Mouse (Mus musculus) c-Kit-negative CD71-positive TER-119-positive erythroid progenitor cells, embryonic 14.5 days (primary cell): ENCODE measurements around the gene Cfd.

Experiments used
- DNase-seq: peaks from one replicate; pipeline ENCODE4 v3.0.0-alpha.2; 2013; ENCODE audit warnings: low read depth, low spot score

Cfd gene

DNA sequence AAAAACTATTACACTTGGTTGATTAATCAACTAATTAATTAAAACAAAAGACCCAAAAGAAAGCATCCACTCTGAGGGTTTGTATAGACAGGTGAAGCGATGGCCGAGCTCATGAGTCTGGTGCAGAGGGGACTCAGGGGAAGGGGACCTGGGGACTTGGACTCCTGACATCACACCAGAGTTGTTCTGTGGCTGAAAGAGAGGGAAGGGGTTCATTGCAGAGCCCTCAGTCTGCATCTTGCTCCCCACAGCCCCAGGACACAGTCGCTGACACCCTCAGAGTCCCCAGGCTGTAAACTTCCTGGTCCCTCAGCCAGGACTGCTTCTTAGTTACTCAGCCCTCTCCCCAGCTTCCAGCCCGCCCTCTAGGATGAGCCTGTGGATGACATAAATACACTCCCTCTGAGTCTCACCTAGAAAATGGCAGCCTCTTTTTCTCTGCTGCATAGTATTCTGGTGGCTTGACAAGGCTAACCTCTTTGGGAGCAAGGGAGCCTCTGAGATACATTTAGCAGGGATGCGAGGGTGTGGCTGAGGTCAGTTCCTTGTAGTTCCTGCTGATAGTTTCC is 27.0 kb downstream of the Cfd start:
- DNase-seq, result no peak

DNA sequence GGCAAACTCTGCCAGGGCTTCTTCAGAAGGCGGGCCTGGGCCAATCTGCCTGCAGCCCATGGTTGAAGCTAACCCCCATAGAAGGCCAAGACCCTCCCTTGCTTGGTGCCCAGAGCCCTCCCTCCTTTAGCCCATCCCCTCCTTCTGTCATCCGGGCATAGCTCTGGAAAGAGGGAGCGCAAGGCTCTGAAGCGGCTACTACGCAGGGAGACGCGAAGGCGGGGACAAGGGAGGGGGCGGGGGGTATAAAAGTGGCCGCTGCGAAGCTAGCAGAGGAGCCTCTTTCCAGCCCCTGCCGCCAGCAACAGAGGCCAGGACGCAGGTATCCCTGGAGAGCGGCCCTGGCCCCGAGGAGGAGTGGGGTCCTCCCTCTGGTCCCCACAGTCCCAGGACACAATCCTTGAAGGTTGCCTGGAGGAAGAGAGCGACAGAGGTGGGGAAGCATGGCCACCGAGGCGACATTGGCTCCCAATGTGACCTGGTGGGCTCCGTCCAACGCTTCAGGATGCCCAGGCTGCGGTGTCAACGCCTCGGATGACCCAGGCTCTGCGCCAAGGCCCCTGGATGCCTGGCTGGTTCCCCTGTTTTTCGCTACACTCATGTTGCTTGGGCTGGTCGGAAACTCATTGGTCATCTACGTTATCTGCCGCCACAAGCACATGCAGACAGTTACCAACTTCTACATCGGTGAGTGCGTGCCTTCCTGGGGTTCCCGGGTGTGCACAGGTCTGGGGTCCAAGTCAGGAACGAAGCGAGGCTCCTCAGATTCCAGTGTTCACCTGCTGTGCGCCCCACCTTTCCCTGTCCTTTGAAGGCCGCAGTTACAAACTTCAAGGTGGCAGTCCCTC is 27.8 kb downstream of the Cfd start:
- DNase-seq, result no peak

DNA sequence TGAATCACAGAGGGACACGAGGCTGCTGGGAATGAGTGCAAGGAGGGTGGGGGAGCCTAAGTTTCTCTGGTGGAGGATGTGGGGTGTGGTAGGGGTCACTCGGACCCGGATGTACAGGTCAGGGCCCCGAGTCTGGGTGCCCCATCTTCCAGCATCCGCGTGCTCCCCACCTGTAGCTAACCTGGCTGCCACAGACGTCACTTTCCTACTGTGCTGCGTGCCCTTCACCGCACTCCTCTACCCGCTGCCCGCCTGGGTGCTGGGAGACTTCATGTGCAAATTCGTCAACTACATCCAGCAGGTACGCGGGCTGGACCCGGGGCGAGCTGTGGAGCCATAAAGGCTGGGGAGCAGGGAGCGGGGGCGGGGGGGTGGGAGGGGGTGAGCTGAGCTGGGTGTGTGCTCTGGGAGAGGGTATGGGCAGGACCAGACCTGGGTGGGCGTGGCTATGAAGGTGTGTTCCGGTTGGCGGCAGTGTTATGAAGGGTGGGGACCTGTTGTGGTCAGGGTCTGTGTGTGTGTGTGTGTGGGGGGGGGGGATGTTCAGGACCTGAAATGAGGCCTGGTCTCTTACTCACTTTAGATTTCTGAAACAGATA is 28.7 kb downstream of the Cfd start:
- no peak for DNase-seq

DNA sequence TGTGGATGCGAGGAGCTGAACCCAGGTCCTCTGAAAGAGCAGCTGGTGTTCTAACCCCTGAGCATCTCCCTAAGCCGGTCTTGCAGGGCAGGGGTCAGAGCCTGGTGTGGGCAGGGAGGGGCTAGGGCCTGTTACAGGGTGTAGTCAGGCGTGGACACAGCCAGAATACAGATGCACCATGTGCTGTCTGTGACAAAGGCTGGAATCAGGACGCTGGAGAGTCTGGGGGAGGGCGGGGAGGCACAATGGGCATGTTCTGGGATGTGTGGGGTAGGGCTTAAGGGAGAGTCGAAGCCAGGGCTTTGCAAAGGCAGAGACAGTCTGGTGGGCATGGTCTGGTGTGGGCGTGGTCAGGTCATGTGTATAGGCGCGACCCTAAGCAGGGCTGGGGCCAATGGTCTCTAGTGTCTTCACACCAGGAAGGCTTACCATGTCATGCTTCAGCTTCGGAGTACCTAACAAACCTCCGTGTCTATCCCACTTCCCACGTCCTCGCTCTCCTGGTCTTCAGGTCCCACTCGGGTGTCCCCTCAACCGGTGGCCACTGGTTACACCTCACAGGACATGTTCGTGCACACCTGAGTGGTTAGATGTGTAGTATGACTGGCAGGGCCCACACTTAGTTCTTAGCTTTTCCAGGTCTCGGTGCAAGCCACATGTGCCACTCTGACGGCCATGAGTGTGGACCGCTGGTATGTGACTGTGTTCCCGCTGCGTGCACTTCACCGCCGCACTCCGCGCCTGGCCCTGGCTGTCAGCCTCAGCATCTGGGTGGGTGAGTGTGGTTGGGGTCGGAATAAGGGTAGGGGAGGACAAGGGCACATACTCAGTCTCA is 29.6 kb downstream of the Cfd start:
- DNase-seq, result no peak

DNA sequence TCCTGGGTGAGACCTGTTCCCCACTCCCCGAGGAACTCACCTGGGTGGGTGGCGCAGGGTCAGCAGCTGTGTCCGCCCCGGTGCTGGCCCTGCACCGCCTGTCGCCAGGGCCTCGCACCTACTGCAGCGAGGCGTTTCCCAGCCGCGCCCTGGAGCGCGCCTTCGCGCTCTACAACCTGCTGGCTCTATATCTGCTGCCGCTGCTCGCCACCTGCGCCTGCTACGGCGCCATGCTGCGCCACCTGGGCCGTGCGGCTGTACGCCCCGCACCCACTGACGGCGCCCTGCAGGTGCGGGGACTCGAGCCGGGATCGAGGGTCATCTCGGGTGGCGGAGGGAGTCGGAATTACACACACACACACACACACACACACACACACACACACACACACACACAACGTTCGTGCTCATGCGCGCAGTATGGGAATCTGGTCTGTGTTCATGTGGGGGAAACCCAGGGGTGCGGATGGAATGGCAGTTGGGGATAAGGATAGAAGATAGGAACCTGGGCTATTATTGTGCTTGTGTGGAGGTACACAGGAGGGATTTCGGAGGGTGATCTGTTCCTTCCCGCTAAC is 30.4 kb downstream of the Cfd start, which contains the start of gene R3hdm4:
TSS of gene R3hdm4 (minus strand) at position 251 of the 578 bp plus-strand sequence.
- DNase-seq, result no peak

DNA sequence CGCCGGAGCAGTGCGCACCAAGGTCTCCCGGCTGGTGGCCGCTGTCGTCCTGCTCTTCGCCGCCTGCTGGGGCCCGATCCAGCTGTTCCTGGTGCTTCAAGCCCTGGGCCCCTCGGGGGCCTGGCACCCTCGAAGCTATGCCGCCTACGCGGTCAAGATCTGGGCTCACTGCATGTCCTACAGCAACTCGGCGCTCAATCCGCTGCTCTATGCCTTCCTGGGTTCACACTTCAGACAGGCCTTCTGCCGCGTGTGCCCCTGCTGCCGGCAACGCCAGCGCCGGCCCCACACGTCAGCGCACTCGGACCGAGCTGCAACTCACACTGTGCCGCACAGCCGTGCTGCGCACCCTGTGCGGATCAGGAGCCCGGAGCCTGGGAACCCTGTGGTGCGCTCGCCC is 30.9 kb downstream of the Cfd start:
- DNase-seq, result no peak

DNA sequence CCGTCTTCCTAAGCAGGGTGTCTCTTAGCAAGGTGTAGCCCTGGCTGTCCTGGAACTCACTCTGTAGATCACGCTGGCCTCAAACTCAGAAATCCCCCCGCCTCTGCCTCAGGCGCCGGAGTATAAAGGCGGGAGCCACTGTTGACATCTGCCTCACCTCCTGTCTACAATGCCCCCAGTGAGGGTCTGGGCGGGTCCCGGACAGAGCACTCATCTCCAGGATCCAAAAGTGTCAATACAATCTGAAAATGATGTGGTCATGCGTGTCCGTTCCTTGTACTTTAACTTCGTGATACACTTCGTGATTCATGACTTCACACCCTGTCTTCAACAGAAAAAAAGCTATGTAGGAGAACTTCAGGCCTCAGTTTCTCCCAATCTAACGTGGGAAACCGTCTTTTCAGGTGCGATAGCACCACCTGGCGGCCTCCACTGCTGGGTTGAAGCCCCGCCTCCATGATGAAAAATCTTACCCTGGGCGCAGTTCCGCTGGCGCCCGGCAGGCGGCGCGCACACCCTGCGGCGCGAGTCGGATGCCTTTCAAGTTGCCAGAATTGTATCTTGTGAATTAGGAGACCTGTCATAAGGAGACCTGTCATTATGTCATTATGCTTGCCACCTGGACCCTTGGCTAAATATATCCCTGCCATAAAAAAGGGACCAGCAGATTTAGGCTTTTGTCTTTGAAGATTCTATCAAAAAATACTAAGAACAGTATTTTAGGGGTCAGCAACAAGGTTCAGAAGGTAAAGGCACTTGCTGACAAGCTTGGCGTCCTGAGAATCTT is 34.5 kb downstream of the Cfd start:
- peak; percentile 82 for DNase-seq

DNA sequence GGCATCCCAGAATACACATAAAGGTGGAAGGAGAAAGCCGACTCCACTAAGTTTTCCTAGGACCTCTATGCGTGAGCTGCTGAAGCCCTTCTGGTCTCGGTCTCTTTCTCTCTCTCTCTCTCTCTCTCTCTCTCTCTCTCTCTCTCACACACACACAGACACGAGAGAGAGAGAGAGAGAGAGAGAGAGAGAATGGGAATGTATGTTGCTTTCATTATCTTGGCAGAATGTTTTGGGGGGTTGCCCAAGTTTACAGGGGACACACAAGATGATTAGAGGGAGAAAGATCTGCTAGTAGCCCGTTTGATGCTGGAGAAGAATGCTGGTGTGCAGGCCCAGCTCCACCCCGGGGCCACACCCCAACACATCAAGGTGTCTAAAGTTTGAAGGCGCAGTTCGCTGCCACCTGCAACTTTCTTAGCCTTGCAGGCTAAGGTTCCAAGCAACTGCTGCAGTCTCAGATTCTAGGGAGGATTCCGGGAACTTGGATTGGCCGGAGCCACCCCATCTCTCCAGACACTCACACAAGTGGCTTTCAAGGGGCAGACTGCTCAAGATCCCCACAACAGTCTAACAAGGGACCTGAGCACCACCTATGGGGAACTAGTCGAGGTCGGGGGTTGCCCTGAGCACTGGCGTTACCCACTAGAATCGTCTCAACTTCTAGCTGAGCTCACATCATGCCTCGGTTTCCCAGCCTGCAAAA is 35.3 kb downstream of the Cfd start:
- DNase-seq, result no peak

DNA sequence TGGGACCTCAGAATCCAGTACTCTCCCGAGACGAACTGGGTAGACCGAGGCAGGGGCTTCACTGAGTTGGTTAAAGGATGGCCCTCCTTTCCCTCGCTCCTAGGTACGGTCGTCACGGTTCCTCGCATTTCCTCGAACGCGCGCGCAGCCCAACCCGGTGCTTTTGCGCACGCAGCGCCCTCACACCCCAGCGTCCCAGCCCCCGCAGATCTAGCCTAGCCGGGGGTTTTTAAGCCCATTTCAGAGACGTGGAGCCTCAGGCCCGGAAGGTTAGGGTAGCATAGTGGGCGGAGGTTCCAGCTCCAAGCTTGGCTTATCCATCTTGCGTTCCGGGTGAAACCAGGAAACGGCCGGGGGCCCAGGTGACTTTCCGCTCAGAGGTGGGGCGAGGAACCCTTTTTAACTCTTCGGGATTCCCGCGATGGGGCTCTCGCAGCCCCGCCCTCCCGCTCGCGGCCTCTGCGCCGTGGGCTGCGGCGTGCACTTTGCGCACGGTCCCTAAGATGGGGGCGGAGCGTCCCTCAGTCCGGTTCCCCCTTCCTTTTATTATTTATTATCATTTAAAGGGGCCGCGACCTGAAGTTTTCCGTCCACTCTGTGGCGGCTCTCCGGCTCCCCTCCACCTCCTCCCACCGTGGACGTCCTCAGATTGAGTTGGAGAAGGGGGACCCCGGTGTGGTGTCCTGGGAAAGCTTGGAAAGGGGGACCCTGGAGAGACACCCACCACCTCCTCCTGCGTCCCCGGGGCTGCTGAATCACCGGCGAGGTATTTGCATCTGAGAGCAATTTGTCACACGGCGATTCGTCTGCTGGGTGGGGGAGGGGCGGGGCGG is 36.1 kb downstream of the Cfd start, which contains the start of gene Arid3a:
TSS of gene Arid3a (plus strand) at position 553 of the 833 bp plus-strand sequence.
- peak; percentile 62 for DNase-seq

DNA sequence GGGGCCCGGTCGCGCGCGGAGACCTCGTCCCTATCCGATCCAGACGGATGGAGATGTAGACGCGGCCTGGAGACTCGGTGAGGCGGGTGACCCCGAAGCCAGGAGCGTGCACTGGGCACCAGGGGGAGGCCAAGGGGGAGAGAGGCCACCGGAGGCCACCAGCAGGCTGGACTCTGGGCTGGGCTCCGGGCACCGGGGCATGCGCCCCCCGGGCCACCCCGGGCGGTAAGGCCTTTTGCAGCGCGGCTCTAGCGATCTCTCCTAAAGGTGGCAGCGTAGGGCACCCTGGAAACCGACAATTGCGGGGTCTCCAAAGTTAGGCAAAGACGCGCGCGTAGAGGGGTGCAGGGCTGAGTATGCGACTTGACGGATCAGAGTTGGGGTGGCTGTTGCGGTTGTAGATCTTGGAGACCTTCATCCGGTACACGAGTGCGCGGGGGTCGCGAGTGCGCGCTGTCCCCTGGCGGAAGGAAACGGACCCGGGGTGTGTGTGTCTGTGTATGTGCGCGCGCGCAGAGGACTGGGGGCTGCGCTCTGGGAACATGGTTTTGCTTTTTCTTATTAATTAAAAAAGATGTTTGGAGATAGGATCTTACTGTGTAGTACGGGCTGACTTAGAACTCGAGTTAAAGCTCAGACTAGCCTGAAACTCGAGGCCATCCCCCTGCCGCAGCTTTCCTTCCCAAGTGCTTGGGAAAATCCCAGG is 36.8 kb downstream of the Cfd start:
- no peak for DNase-seq

DNA sequence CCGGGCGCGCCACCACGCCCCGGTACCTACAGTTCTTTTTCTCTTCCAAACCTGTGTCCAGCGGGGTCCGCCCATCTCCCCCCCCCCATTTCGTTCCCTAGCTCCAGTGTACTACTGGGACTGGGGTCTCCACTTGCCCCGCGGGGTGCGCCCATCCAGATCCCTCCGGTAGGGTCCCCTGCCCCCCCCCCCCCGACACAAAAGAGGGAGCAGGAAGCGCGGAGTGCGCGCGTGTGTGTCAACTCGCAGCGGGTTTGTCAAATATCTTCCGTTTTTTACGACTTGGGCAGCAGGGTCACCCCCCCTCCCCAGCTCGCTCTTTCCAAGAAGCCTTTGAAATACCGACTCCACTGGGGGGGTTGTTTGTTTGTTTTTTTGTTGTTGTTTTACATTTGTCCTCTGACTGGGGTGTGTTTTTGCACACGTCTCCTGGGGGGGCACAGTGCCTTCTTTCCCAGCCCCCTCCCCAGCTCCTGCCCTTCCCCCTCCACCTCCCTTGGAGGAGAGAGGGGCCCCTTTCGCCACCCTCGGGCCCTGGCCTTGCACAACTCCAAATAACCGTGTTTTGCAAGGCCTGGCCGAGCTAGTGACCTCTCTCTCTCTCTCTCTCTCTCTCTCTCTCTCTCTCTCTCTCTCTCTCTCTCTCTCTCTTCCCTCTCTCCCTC is 37.5 kb downstream of the Cfd start:
- DNase-seq, result no peak

DNA sequence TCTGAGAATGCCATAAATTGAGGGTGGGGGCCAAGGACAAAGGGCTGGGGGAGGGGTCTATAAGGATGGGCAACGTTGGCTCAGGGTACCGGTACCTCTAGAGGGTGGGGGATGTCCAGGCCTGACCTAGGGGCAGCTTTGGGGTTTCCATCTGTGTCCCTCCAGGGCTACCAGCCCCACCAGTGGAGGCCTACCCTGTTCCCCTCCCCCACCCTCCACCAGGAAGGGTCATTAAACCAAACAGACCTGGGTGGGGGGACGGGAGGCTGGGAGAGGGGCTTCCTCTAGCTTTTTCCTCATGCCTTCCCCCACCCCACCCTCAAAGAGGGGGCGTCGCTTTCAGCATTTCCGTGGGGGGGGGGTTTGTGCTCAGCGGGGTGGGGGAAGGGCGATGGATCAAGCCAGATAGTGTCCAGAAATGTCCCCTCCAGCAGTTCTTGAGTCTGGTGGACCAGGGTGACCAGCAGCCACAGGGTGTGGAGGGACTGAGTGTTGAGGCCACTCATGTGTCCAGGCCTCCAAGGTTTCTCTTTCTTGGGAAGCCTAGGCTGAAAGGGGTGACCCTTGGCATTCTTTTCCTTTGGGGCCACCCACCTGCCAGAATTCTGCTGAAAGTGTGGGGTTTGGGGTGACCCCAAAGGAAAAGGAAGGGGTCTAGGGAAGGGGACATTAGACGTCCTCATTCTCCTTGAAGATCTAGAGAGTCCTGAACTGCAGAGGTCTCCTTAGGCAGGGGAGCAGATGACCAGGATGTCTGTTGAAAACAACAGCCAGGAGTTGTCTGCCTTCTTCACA is 38.5 kb downstream of the Cfd start:
- no peak for DNase-seq

DNA sequence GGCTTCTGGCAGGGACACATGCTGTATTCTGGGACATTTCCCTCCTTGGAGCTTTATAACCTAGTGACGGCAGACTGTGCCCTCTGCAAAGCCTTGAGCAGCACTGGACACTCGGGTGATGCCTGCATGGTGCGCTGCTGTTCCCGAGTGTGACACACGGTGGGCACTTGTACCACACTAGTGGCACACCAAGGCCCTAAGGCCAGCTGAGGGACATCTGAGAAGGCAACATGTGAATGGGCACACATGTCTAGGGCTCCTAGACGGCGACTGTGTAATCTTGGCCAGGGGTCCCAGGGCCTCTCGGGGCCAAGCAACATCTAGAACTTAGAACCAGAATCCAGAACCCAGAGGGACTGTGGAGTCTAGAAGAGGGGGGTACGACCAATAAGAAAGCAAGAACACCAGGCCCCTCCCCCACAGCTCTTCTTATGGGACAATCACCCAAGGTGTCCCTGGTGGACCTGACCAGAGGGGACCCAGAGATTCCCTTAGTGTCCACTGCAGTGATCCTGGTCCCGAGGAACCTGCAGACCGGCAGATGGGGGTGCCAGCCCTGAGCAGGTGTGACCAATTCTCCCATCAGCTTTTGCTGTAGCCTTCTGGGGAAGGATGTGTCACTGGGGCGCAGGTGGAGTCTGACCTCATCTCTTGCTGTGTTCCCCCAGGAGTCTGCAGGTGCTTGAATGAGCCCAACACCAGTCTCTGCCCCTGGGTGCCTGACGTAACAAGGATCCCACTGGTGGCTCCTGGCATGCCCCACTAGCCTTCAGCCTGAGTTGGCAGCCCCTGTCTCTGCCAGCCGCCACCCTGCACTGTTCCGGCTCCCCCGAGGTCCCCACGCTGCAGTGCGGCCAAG is 39.5 kb downstream of the Cfd start:
- DNase-seq, result no peak

DNA sequence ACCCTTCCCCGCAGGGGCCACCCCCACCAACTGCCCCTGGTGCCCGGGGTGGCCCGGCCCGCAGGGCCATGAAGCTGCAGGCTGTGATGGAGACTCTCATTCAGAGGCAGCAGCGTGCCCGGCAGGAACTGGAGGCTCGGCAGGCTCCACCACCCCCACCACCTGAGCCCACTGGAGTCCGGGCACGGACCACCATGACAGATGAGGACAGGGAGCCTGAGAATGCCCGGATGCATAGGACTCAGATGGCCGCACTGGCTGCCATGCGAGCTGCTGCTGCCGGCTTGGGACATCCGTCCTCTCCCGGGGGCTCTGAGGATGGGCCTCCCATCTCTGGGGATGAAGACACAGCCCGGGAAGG is 40.2 kb downstream of the Cfd start:
- DNase-seq, result no peak

DNA sequence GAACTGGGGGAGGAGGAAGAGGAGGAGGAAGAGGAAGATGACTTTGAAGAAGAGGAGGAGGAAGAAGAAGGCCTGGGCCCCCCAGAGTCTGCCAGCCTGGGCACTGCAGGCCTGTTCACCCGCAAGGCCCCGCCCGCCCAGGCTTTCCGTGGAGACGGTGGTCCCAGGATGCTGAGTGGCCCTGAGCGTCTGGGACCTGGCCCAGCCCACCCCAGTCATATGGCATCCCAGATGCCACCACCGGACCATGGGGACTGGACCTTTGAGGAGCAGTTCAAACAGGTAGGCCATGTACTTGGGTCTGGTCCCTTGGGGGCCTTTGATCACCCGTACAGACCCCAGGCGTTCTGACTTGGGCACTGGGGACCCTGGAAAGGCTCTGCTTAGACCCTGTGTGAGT is 41.1 kb downstream of the Cfd start:
- no peak for DNase-seq

DNA sequence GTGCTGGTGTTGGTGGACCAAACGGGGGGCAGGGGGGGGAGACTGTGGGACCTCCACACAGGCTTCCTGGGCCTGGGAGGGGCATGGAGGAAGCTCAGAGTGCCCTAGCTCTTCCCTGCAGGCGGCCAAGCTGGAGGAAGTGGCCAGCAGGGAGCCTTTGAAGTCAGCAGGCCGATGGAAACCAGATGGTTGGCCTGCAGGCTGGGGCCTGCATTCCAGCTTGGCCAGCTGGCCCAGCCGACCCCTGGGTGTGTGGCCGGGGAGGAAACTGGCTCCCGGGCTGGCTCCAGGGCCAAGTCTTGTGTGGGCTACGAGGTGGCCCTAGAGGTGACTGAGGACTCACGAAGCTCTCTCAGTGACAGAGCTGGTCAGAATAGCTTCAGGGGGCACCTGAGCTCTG is 42.1 kb downstream of the Cfd start:
- DNase-seq, result no peak
